Mouse (Mus musculus) bone marrow, adult 2 months (tissue): Measurements from ENCODE around the gene Rcan2.

Source experiments
- CTCF ChIP-seq: fragments of 200-500 bp; IDR thresholded peaks from 2 replicates; pipeline ENCODE4 v1.5.1; 2011; ENCODE audit warnings: low read length, control low read depth; ENCODE audit not compliant: control insufficient read depth, insufficient read depth
- POLR2A ChIP-seq: fragments of 200-500 bp; IDR thresholded peaks from 2 replicates; pipeline ENCODE4 v1.6.1; 2011; ENCODE audit warnings: low read depth, mild to moderate bottlenecking, control low read depth, low read length, borderline replicate concordance; ENCODE audit not compliant: control insufficient read depth

GRCm38 (mm10) chr17:43917143-43917542 is 116.0 kb downstream of the Rcan2 start:
- no peak for TF ChIP-seq CTCF
- no peak for TF ChIP-seq POLR2A
